Mouse (Mus musculus) erythroblast, embryonic 14.5 days (primary cell): ENCODE data around the gene Megf6. TPM values are rescaled to one million over a fixed set of nuclear protein-coding genes. Genes with fewer than 3 reads are reported as not detected.

Experiments
- H3K27me3 ChIP-seq: 2 replicates; pipeline ENCODE4 v1.6.1; 2012; ENCODE audit warnings: inconsistent platforms; ENCODE audit not compliant: control insufficient read depth
- H3K36me3 ChIP-seq: 2 replicates; pipeline ENCODE4 v1.6.1; 2012; ENCODE audit warnings: mild to moderate bottlenecking, inconsistent platforms; ENCODE audit not compliant: control insufficient read depth
- H3K4me1 ChIP-seq: 2 replicates; pipeline ENCODE4 v1.6.1; 2012; ENCODE audit warnings: inconsistent platforms; ENCODE audit not compliant: control insufficient read depth
- H3K4me3 ChIP-seq: replicated peaks from 2 replicates; pipeline ENCODE3; 2012; ENCODE audit warnings: moderate library complexity, mild to moderate bottlenecking, inconsistent platforms
- H3K9me3 ChIP-seq: 2 replicates; pipeline ENCODE4 v1.6.1; 2012; ENCODE audit warnings: low read length, inconsistent platforms, mixed read lengths; ENCODE audit not compliant: control insufficient read depth
- GATA1 ChIP-seq: IDR thresholded peaks from 2 replicates; pipeline ENCODE4 v1.6.1; 2012; ENCODE audit warnings: low read length, inconsistent platforms, mixed read lengths
- TAL1 ChIP-seq: IDR thresholded peaks from 3 replicates; pipeline ENCODE4 v1.6.1; 2012; ENCODE audit warnings: low read length, inconsistent platforms, mixed read lengths
- polyA plus RNA-seq: library from polyadenylated mRNA; stranded (reverse); fragments of >175 nt; gene quantifications from 2 replicates; pipeline ENCODE4 v1.2.3, GENCODE M21; 2012

Megf6 gene
- polyA plus RNA-seq, 1 experiment = under 0.01 TPM

GRCm38 (mm10) chr4:154139671-154140181 lies 30.8 kb upstream of the Megf6 start:
- TF ChIP-seq GATA1 (no peak), TAL1 (no peak)
- no peaks in the 10 kb centered on the region; the same call in none of the 2 replicates for H3K36me3 ChIP-seq
- H3K9me3 ChIP-seq = peaks cover 24% of the 10 kb centered on the region
- H3K27me3 ChIP-seq = peaks cover 76% of the 10 kb centered on the region
- peak overlapping the region; percentile 20 for H3K4me3 ChIP-seq
- peaks cover 47% of the 10 kb centered on the region for H3K4me1 ChIP-seq

GRCm38 (mm10) chr4:154140182-154140212 lies 30.5 kb upstream of the Megf6 start, which contains the start of gene Trp73:
Trp73 (minus strand) TSS chr4:154140208.
- H3K4me1 ChIP-seq = peaks cover 44% of the 10 kb centered on the region
- H3K36me3 ChIP-seq = peaks cover under 1% of the 10 kb centered on the region
- TF ChIP-seq GATA1 = no peak
- no peak for TF ChIP-seq TAL1
- H3K4me3 ChIP-seq = peak within 1 kb of the TSS; percentile 20
- peaks cover 24% of the 10 kb centered on the region for H3K9me3 ChIP-seq
- peaks cover 73% of the 10 kb centered on the region for H3K27me3 ChIP-seq

- Histone ChIP-seq H3K9me3 (peaks cover 24% of the 10 kb centered on the region), H3K36me3 (peaks cover 5% of the 10 kb centered on the region), H3K4me3 (peak overlapping the region; percentile 20), H3K27me3 (peaks cover 69% of the 10 kb centered on the region), H3K4me1 (peaks cover 43% of the 10 kb centered on the region)
- TF ChIP-seq GATA1 (no peak), TAL1 (no peak)
Measured at GRCm38 (mm10) chr4:154140213-154141008, 30.1 kb upstream of the Megf6 start.

DNA sequence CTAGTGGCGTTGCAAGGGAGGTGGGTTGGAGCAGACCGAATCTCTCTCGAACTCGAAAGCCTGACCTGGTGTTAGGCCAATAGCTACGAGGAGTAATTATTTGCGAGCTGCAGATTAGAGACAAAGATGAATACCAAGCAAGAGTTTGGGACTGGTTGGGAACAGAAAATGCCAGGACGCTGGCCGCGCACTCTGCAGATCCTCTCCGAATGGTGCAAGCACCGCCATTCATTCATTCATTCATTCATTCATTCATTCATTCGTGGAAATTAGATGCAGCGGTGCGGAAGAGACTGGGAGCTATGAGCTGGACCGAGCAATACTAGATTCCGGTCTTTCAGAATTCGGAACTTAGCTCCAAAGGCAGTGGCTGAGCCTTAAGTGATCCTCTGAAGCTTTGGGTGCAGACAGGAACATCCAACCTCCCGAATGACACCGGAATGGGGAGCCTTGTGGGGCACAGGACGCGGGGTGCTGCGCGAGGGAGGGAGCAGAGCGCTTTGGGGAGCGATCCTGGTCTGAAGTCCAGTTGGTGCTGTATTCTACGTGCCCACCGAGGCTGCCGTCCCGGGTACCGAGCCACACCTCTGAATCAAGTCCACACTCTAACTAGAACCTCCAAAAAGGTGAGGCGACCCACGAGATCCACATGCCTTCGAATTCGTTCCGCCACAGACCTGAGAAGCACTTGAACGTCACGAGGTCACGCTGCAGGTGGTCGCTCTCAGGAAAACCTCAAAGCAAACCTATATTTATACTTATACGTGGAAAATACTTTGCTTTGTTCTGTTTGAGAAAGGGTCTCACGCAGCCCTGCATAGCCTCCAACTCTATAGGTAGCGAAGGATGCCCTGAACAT lies 29.3 kb upstream of the Megf6 start:
- peaks cover 61% of the 10 kb centered on the region for H3K27me3 ChIP-seq
- H3K4me1 ChIP-seq = peaks cover 43% of the 10 kb centered on the region
- TF ChIP-seq TAL1 = no peak
- no peak for TF ChIP-seq GATA1
- peaks cover 11% of the 10 kb centered on the region for H3K36me3 ChIP-seq
- no peak overlapping the region for H3K4me3 ChIP-seq
- peaks cover 24% of the 10 kb centered on the region for H3K9me3 ChIP-seq

DNA sequence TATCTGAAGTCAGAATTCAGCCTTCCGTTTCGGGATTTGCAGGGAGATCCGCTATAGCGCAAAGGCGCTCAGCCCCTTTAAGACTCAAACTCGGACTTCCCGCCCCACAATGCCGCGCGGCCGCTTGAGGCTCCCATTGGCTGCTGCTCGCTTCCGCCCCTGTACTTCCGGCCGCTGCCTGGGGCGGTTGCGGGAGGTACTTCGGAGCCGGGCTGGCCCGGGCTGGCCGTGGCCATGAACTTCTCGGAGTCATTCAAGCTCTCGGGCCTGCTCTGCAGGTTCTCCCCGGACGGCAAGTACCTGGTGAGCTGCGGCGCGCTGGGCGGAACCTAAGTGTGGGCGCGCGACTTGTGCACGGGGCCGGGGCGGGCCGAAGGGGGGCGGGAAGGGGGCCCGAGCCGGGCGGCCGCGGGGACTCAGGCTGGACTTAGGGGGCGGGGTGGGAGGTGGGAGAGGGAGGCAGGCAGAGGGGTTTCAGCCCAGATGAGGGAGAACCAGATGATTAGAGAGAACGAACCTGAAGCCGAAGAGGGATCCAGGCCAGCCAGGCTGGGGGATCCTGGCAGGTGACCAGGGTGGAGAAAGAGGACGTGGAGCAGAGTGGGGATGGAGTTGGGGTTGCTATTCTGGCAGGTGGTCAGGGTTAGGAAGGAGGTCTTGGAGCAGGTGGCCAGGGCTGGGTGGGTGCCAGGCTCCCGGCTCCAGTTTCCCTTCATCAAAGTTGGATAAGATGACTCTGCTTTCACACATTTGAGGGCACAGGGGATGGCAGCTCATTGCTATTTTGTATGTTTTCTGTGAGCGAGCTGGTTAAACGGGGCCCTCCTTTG lies 28.1 kb upstream of the Megf6 start, which contains the start of gene Wrap73:
Gene Wrap73, plus strand, starts transcription at position 162 of the 830 bp plus-strand sequence.
- peaks cover 49% of the 10 kb centered on the region for H3K27me3 ChIP-seq
- peaks cover 23% of the 10 kb centered on the region for H3K36me3 ChIP-seq
- peak within 1 kb of the TSS; percentile 76 for H3K4me3 ChIP-seq
- H3K9me3 ChIP-seq = peaks cover 24% of the 10 kb centered on the region
- H3K4me1 ChIP-seq = peaks cover 43% of the 10 kb centered on the region
- TF ChIP-seq GATA1 (no peak), TAL1 (no peak)

DNA sequence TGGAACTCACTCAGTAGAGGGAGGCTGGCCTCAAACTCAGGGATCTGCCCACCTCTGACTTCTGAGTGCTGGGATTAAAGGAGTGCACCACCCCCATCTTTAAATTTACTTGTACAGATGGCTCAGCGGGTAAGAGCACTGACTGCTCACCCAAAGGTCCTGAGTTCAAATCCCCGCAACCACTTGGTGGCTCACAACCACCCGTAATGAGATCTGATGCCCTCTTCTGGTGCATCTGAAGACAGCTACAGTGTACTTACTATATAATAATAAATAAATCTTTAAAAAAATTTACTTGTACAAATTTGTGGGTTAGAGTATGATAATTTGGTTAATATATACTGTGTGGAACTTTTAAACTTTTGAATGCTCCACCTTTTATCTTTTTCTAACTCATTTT lies 25.8 kb upstream of the Megf6 start:
- TF ChIP-seq TAL1 (no peak), GATA1 (no peak)

DNA sequence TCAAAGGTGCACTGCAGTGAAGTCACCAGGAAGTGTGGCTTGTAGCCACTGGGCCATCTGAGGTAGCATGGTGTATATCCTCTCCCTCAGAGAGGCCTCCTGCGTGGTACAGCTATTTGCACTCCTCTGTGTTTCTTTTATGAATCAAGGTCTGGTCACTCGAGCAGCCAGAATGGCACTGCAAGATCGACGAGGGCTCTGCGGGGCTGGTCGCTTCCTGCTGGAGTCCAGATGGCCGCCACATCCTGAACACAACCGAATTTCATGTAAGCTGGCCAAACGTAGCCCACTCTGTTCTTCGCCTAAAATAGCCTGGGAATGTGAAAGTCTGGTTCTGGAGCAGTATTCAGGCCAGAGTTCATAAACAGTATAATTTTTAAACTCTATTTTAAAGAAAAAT lies 24.2 kb upstream of the Megf6 start:
- TF ChIP-seq GATA1 (no peak), TAL1 (no peak)
- H3K4me3 ChIP-seq = no peak overlapping the region
- H3K4me1 ChIP-seq = peaks cover 29% of the 10 kb centered on the region
- peaks cover 62% of the 10 kb centered on the region for H3K36me3 ChIP-seq
- peaks cover 2% of the 10 kb centered on the region; the same call in 1 of the 2 replicates for H3K9me3 ChIP-seq
- peaks cover 10% of the 10 kb centered on the region for H3K27me3 ChIP-seq

More for the DNA sequence above, 25.8 kb upstream of the Megf6 start:
- Histone ChIP-seq H3K9me3 (peaks cover 18% of the 10 kb centered on the region), H3K27me3 (peaks cover 26% of the 10 kb centered on the region), H3K36me3 (peaks cover 46% of the 10 kb centered on the region), H3K4me1 (peaks cover 39% of the 10 kb centered on the region), H3K4me3 (no peak overlapping the region)

GRCm38 (mm10) chr4:154154104-154154503 lies 16.4 kb upstream of the Megf6 start:
- Histone ChIP-seq H3K4me1 (peaks cover 33% of the 10 kb centered on the region), H3K27me3 (no peaks in the 10 kb centered on the region), H3K36me3 (peaks cover 98% of the 10 kb centered on the region), H3K9me3 (no peaks in the 10 kb centered on the region), H3K4me3 (no peak overlapping the region)
- no peak for TF ChIP-seq TAL1
- no peak for TF ChIP-seq GATA1

- TF ChIP-seq TAL1 (no peak), GATA1 (no peak)
- Histone ChIP-seq H3K36me3 (peaks cover 87% of the 10 kb centered on the region), H3K9me3 (0 out of 2 replicates have a peak, but pooled peaks cover 2% of the 10 kb centered on the region), H3K4me3 (no peak overlapping the region), H3K4me1 (peaks cover 41% of the 10 kb centered on the region), H3K27me3 (no peaks in the 10 kb centered on the region)
Measured at GRCm38 (mm10) chr4:154156050-154156449, 14.5 kb upstream of the Megf6 start.
